Mouse (Mus musculus) embryonic facial prominence, embryonic 15.5 days (tissue): ENCODE data around the gene Fam110a. TPM values are rescaled to one million over a fixed set of nuclear protein-coding genes. Genes with fewer than 3 reads are reported as not detected.
"Not testable (repeated sequence)": the region's sequence is repeated elsewhere in the genome, so short reads cannot be mapped to it uniquely, and the experiment has no call there.

Source experiments
- ATAC-seq: fragments of 200-750 bp; cut with Nextera tagmentation; 2 replicates; pipeline ENCODE4 v1.8.0; 2017; ENCODE audit warnings: low read depth, moderate TSS enrichment; ENCODE audit not compliant: insufficient number of reproducible peaks, low FRiP score, low TSS enrichment
- H3K27ac ChIP-seq: fragments of 300-500 bp; sonication (generic); replicated peaks from 2 replicates; pipeline ENCODE4 v1.5.1; 2015; ENCODE audit warnings: mild to moderate bottlenecking, inconsistent platforms
- H3K27me3 ChIP-seq: fragments of 300-500 bp; sonication (generic); 2 replicates; pipeline ENCODE4 v1.6.1; 2015; ENCODE audit warnings: inconsistent platforms
- H3K36me3 ChIP-seq: fragments of 300-500 bp; sonication (generic); 2 replicates; pipeline ENCODE4 v1.6.1; 2015; ENCODE audit warnings: mild to moderate bottlenecking, inconsistent platforms
- H3K4me1 ChIP-seq: fragments of 300-500 bp; sonication (generic); 2 replicates; pipeline ENCODE4 v1.6.1; 2015; ENCODE audit warnings: inconsistent platforms
- H3K4me2 ChIP-seq: fragments of 300-500 bp; sonication (generic); replicated peaks from 2 replicates; pipeline ENCODE4 v1.6.1; 2015; ENCODE audit warnings: mild to moderate bottlenecking, inconsistent platforms
- H3K4me3 ChIP-seq: fragments of 300-500 bp; sonication (generic); replicated peaks from 2 replicates; pipeline ENCODE4 v1.5.1; 2015; ENCODE audit warnings: mild to moderate bottlenecking, inconsistent platforms
- H3K9ac ChIP-seq: fragments of 300-500 bp; sonication (generic); 2 replicates; pipeline ENCODE4 v1.6.1; 2015; ENCODE audit warnings: inconsistent platforms
- H3K9me3 ChIP-seq: fragments of 300-500 bp; sonication (generic); replicated peaks from 2 replicates; pipeline ENCODE4 v1.6.1; 2016; ENCODE audit warnings: inconsistent platforms
- WGBS: fragments of 180-500 bp; shearing (Covaris S2); methylation state at CpG from one replicate; pipeline ENCODE4 v1.1.7; 2015; 5-methylcytosine and 5-hydroxymethylcytosine counted together
- polyA plus RNA-seq: library from polyadenylated mRNA; unstranded; fragments of >200 nt; fragmentation: Nextera tagmentation; extraction: Ambion mirVana; gene quantifications from 2 replicates; pipeline ENCODE4 v1.2.1, GENCODE M21; 2015

Gene Fam110a
- polyA plus RNA-seq, 1 experiment from 2014 or later = 30.7 TPM

DNA sequence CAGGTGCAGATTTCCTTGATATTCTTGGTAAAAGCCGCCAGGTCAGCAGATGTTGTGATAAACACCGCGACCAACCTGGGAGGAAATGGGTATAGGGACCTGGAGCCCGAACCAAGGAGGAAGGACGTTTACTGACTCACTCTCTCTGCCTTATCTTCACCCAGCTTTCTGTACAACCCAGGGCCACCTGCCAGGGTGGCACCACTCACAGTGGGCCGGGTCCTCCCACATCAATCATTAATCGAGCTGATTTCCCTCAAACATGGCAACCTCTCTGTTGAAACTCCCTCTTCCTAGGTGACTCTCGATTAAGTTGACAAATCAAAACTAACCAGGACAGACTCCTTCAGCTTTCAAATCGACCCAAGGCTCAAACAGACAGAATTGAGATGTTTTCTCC lies 30.2 kb upstream of the Fam110a start:
- Histone ChIP-seq H3K4me3 (no peak overlapping the region), H3K36me3 (no peaks in the 10 kb centered on the region), H3K4me1 (0 out of 2 replicates have a peak, but pooled peaks cover 5% of the 10 kb centered on the region), H3K27me3 (no peaks in the 10 kb centered on the region), H3K4me2 (no peak overlapping the region), H3K9ac (no peak overlapping the region), H3K27ac (no peak overlapping the region), H3K9me3 (no peaks in the 10 kb centered on the region)
- 78% methylated on average over 9 of the region's 9 CpGs for WGBS
- ATAC-seq = no peak

DNA sequence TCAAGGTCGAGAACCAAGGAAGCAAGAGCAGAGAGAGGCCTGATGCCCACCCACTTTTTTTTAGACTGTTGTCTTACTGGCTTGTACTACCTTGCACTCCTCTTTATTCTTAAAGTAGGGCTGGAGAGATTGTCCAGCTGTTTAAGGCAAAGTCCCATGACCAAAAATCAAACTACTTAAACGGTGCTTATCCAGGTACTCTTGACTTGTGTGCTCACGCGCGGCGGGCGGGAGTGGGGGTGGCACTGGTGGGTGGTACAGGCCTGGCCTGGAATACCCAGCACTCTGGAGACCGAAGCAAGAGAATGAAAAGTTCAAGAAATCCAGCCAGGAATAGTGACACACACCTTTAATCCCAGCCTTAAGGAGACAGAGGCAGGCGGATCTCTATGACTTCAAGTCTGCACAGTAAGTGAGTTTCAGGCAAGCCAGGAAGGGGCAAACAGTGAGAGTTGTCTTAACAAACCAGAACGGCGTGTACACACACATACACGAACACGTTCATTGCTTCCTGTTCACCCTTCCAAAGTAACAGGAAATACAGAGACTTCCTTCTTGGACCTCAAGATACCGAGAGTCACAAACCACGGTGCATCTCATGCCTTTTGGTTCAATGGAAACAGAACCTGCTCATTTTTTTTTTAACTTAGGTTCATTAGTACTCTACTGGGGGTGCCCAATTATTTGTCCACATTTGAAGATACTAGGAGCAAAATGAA lies 29.2 kb upstream of the Fam110a start:
- no peak overlapping the region for H3K27ac ChIP-seq
- no peak overlapping the region for H3K4me2 ChIP-seq
- 86% methylated on average over 15 of the region's 15 CpGs for WGBS
- no peaks in the 10 kb centered on the region for H3K36me3 ChIP-seq
- 0 out of 2 replicates have a peak, but pooled peaks cover 5% of the 10 kb centered on the region for H3K4me1 ChIP-seq
- no peak overlapping the region for H3K4me3 ChIP-seq
- H3K27me3 ChIP-seq = no peaks in the 10 kb centered on the region
- no peaks in the 10 kb centered on the region for H3K9me3 ChIP-seq
- no peak for ATAC-seq
- no peak overlapping the region for H3K9ac ChIP-seq

- ATAC-seq = no peak
- H3K4me1 ChIP-seq = 0 out of 2 replicates have a peak, but pooled peaks cover 5% of the 10 kb centered on the region
- H3K9me3 ChIP-seq = no peaks in the 10 kb centered on the region
- H3K27ac ChIP-seq = no peak overlapping the region
- no peaks in the 10 kb centered on the region for H3K36me3 ChIP-seq
- WGBS = 48% methylated on average over 10 of the region's 10 CpGs
- no peak overlapping the region for H3K4me3 ChIP-seq
- H3K9ac ChIP-seq = no peak overlapping the region
- H3K4me2 ChIP-seq = no peak overlapping the region
- H3K27me3 ChIP-seq = no peaks in the 10 kb centered on the region
Observed at GRCm38 (mm10) chr2:152007783-152008182, 27.8 kb upstream of the Fam110a start.

GRCm38 (mm10) chr2:152002529-152002928 lies 22.5 kb upstream of the Fam110a start:
- Histone ChIP-seq H3K36me3 (no peaks in the 10 kb centered on the region), H3K27ac (no peak overlapping the region), H3K4me3 (no peak overlapping the region), H3K9ac (no peak overlapping the region), H3K4me1 (peaks cover 11% of the 10 kb centered on the region; the same call in 1 of the 2 replicates), H3K27me3 (peaks cover 28% of the 10 kb centered on the region), H3K4me2 (no peak overlapping the region), H3K9me3 (no peaks in the 10 kb centered on the region)
- no peak for ATAC-seq
- WGBS = 60% methylated on average over 6 of the region's 6 CpGs

- ATAC-seq = peak; percentile 35; the same call in 1 of the 2 replicates
Observed at GRCm38 (mm10) chr2:152000735-152001134, 20.7 kb upstream of the Fam110a start.

GRCm38 (mm10) chr2:152000291-152000679 lies 20.3 kb upstream of the Fam110a start:
- ATAC-seq = no peak
- Histone ChIP-seq H3K9ac (no peak overlapping the region), H3K4me1 (peaks cover 11% of the 10 kb centered on the region; the same call in 1 of the 2 replicates), H3K4me2 (no peak overlapping the region), H3K27ac (no peak overlapping the region), H3K4me3 (no peak overlapping the region), H3K9me3 (no peaks in the 10 kb centered on the region), H3K27me3 (peaks cover 44% of the 10 kb centered on the region), H3K36me3 (no peaks in the 10 kb centered on the region)
- 40% methylated on average over 3 of the region's 3 CpGs for WGBS

More at GRCm38 (mm10) chr2:152000735-152001134, 20.7 kb upstream of the Fam110a start:
- Histone ChIP-seq H3K27ac (no peak overlapping the region), H3K27me3 (peaks cover 40% of the 10 kb centered on the region), H3K4me3 (no peak overlapping the region), H3K4me1 (peaks cover 11% of the 10 kb centered on the region; the same call in 1 of the 2 replicates), H3K36me3 (no peaks in the 10 kb centered on the region), H3K4me2 (no peak overlapping the region), H3K9ac (no peak overlapping the region), H3K9me3 (no peaks in the 10 kb centered on the region)
- whole genome bisulfite sequencing = 61% methylated on average over 6 of the region's 6 CpGs

DNA sequence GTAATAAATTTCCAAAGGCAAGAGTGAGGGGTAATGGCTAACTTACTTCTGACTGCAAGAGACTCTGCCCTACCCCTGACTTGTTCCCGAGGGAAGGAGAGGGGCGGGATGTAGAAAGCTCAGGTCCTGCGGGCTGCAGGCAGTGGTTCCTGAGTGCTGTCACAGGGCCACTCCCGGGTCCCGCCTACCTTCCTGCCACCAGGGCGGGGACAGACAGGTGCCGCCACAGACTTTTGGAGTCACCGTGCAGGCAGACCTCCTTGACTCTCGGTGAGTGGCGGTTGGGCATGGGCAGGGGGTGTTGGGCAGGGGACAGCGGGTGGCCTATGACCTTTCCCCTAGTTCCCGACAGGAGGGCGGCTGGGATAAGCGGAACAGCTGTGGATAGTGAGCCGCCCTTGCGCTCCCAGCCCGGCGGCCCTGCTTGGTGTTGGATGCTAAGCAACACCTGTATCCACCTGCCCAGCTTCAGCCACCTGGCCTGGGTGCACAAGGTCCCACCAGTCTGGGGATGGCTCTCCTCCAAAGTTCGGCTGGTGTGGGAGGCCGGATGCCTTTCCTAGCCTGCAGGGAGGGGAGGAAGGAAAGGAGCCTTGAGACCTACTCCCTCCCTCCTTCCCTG lies 19.8 kb upstream of the Fam110a start:
- 10% methylated on average over 20 of the region's 20 CpGs for WGBS
- Histone ChIP-seq H3K9me3 (no peaks in the 10 kb centered on the region), H3K36me3 (no peaks in the 10 kb centered on the region), H3K4me1 (peaks cover 15% of the 10 kb centered on the region; the same call in 1 of the 2 replicates), H3K27me3 (peaks cover 49% of the 10 kb centered on the region), H3K4me2 (0 out of 2 replicates have a peak overlapping the region, but pooled peaks have one; percentile 3), H3K9ac (no peak overlapping the region), H3K27ac (no peak overlapping the region), H3K4me3 (no peak overlapping the region)
- no peak for ATAC-seq

DNA sequence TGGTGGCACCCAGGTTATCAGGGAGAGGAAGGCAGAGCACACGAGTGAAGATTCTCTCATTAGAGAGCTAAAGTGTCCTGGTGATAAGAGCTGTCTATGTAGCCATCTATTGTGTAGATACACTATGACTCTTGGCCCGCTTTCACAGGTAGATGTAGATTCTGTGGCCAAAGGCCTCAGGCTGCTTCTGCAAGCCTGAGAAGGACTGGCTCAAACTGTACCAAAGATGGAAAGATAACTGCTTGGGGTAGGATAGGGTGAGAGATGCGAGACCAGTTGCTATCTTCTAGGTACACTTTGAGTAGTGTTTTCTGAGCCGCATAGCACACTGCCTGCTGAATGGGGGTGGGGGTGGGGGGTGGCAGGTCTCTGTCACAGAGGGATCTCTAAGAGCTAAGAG lies 18.9 kb upstream of the Fam110a start:
- H3K27ac ChIP-seq = no peak overlapping the region
- WGBS = 66% methylated on average over 4 of the region's 4 CpGs
- no peak overlapping the region for H3K4me2 ChIP-seq
- peaks cover 21% of the 10 kb centered on the region; the same call in 1 of the 2 replicates for H3K4me1 ChIP-seq
- H3K9ac ChIP-seq = no peak overlapping the region
- H3K36me3 ChIP-seq = no peaks in the 10 kb centered on the region
- no peak for ATAC-seq
- H3K27me3 ChIP-seq = peaks cover 49% of the 10 kb centered on the region
- H3K9me3 ChIP-seq = no peaks in the 10 kb centered on the region
- no peak overlapping the region for H3K4me3 ChIP-seq

DNA sequence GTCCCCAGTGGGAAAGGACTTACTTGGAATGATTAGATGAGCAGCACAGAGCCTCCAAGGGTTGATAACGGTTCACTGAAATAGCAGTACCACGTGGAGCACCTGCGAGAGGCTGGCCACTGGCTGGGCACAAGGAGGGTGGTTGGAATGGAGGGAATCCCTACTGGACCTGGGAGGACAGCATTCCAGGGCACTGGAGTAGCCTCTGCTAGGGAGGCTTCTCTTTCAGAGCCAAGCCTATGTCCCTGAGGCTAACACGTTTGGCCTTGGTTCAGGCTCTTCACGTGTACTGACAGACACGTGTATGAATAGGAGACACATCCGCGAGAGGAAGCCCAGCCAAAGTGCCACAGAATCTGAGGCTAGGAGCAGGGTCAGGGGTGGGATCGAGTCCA lies 18.5 kb upstream of the Fam110a start:
- Histone ChIP-seq H3K4me1 (peaks cover 21% of the 10 kb centered on the region; the same call in 1 of the 2 replicates), H3K27ac (no peak overlapping the region), H3K36me3 (no peaks in the 10 kb centered on the region), H3K9me3 (no peaks in the 10 kb centered on the region), H3K27me3 (peaks cover 49% of the 10 kb centered on the region), H3K4me3 (no peak overlapping the region), H3K4me2 (no peak overlapping the region), H3K9ac (no peak overlapping the region)
- 62% methylated on average over 9 of the region's 9 CpGs for WGBS
- no peak for ATAC-seq

DNA sequence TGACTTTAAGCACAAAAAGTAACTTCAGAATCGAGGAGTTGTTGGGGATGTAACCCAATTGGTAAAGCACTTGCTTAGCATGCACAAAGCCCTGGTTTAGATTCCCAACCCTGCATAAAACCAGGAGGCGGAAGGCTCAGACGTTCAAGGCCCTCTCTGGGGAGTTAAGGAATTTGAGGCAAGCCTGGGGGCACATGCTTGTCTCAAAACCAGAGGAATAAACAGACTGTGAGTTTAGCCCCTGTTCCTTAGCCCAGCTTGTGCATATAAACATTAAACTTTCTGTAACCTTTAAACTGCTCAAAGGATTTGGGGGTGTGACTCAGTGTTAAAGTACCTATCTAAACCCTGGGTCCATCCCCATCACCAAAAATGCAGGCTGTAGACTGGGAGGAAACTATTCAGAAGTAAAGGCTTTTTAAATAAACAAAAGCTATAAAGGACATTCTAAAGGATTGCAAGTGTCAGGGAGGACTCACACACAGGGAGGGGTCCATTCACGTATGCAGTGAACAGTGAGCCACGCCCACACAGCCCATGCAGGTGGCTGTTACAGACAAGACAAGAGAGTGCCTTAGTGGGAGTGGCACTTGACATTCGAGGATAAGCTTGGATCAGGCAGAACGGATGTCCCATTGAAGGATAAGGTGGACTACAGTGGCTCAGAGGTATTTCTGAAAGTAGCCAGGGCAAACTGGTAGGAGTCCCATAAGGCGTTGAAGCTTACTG lies 17.9 kb upstream of the Fam110a start:
- Histone ChIP-seq H3K4me3 (no peak overlapping the region), H3K9me3 (no peaks in the 10 kb centered on the region), H3K36me3 (no peaks in the 10 kb centered on the region), H3K27me3 (peaks cover 53% of the 10 kb centered on the region), H3K9ac (no peak overlapping the region), H3K4me1 (peaks cover 21% of the 10 kb centered on the region; the same call in 1 of the 2 replicates), H3K4me2 (no peak overlapping the region), H3K27ac (no peak overlapping the region)
- 39% methylated on average over 8 of the region's 8 CpGs for WGBS
- no peak for ATAC-seq

DNA sequence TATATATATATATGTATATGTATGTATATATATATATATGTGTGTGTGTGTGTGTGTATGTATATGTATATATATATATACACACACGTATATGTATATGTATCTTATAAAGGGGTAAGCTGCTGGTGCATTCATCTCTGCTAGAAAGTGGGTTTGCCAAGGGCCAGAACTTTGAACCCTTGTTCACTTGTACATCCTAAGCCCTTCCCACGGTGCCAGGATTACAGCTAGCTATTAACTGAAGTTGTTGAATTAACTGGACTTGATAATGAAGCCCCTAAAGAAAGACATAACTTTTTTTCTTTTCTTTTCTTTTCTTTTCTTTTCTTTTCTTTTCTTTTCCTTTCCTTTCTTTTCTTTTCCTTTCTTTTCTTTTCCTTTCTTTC lies 17.2 kb upstream of the Fam110a start:
- ATAC-seq, H3K36me3 ChIP-seq, H3K4me2 ChIP-seq, H3K4me3 ChIP-seq, H3K9ac ChIP-seq, H3K27ac ChIP-seq, H3K9me3 ChIP-seq: not testable (repeated sequence)
- 47% methylated on average over 2 of the region's 2 CpGs for WGBS
- H3K27me3 ChIP-seq = peaks cover 53% of the 10 kb centered on the region
- H3K4me1 ChIP-seq = peaks cover 21% of the 10 kb centered on the region; the same call in 1 of the 2 replicates
